Mouse (Mus musculus) cerebellum, postnatal 4 days (tissue): ENCODE data around the gene Rtkn.
"Not testable (repeated sequence)": the region's sequence is repeated elsewhere in the genome, so short reads cannot be mapped to it uniquely, and the experiment has no call there.

Source experiments
- DNase-seq, 2 experiments: peaks; one replicate each; pipeline ENCODE4 v3.0.0; 2022; ENCODE audit warnings: low spot score in 2 of 2, mixed read lengths in 1 of 2

Rtkn gene

DNA sequence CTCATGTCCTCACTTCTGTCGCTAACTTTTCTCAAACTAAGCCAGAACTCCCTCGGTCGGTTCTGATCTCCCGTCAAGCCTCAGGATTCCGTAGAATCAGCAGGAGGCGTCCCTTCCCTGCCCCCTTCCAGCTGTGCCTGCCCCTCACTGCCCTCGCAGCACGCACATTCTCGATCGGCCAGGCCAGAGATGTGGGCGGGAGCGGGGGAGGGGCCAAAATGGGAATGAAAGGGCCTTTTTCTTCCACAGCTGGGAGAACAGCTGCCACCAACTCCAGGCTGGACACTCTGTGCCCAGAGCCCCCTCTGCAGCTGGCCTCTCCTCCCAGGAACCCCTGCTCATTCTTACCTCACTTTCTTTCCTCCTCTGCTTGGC lies 2.3 kb downstream of the Rtkn start:
- DNase-seq = no peak

DNA sequence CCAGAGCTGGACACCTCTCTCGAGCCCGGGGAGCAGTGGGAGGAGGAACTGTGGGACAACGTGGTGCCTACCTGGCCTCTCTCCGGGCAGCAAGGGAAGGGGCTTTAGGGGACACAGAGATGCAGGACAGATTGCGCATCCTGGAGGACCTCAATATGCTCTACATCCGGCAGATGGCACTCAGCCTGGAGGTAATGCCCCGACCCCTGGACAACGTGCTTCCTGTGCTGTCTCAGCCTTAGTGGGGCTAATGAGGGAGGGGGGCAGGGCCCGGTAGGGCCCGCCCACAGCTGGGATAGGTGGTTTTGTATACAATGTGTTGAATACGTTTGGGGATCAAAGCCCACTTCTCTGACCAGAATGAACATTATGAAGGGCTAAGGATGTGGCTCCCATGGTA lies 2.8 kb downstream of the Rtkn start:
- DNase-seq = no peak

DNA sequence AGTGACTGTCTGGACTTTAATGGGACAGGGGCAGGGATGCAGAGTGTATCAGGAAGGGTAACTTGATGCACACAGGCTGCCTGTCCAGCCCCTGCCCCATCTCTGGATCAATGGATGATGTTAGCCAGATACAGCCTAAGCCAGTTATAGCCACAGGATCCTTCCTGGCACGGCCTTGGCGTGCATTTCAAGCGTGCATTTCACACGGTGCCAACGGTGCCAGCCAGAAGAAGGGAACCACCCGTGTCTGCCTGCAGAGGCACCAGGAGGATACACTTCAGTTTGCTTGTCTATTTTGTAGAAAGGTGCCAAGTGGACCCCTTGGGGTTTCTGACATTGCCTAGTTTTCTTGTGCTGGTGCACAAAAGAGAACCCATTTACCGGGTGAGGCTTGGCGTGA lies 4.8 kb downstream of the Rtkn start:
- DNase-seq = no peak

- DNase-seq = no peak
Measured at GRCm38 (mm10) chr6:83141636-83142035, 6.4 kb downstream of the Rtkn start.

- DNase-seq = no peak
Measured at GRCm38 (mm10) chr6:83142211-83142731, 7.0 kb downstream of the Rtkn start.

DNA sequence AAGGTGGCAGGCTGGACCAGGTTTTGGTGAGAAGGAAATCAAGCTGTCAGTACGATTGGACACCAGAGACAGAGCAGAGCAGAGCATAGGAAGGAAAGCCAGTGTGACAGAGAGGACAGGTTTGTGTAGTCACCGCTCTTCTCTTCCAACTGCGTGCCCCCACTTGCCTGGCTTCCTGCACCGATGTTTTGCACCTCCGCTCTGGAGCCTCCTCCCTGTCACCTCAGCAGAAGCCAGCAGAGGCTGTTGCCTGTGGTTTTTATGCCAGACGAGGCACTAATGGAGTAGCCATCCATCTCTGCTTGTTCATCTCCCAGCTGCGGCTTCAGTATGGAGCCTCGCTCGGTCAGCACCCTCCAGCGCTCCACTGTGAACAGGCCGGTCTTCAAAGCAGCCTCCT lies 7.6 kb downstream of the Rtkn start:
- DNase-seq = no peak

GRCm38 (mm10) chr6:83145209-83145608 lies 9.9 kb downstream of the Rtkn start:
- no peak for DNase-seq

GRCm38 (mm10) chr6:83145805-83146204 lies 10.5 kb downstream of the Rtkn start:
- DNase-seq = no peak

GRCm38 (mm10) chr6:83147280-83147679 lies 12.0 kb downstream of the Rtkn start:
- no peak for DNase-seq

DNA sequence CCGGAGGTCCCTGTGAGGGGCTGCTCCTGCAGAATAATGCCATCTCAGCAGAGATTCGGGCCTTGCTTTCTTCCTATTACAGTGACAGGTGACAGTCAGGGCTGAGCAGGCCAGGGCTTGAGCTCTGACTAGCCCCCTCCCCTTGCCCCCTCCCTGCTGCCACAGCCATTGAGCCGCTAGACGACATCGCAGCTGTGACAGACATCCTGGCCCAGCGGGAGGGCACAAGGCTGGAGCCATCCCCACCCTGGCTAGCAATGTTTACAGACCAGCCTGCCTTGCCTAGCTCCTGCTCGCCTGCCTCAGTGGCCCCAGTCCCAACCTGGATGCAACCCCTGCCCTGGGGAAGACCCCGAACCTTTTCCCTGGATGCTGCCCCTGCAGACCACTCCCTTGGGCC lies 16.5 kb downstream of the Rtkn start:
- no peak for DNase-seq

GRCm38 (mm10) chr6:83153038-83153437 lies 17.8 kb downstream of the Rtkn start:
- no peak for DNase-seq

DNA sequence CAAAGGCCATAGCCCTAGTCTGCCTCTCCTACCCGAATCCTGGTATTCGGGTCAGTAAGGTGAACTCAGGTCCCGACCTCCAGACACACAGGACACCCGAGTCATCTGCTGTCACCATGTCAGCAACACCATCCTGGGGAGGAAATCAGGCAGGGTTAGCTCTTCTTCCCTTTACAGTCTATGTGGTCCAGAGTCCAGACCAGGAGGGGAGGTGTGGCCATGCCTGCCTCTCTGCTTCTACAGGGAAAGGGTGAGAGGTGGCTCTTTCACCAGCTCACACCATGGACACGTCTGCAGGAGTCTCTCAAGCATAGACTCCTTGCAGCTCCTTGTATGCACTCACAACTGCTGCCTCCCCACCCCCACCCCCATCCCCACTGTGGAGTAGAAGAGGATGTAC lies 18.2 kb downstream of the Rtkn start:
- no peak for DNase-seq

GRCm38 (mm10) chr6:83155552-83156238 lies 20.4 kb downstream of the Rtkn start:
- DNase-seq = peak in 1 of 2 experiments; percentile 35

DNA sequence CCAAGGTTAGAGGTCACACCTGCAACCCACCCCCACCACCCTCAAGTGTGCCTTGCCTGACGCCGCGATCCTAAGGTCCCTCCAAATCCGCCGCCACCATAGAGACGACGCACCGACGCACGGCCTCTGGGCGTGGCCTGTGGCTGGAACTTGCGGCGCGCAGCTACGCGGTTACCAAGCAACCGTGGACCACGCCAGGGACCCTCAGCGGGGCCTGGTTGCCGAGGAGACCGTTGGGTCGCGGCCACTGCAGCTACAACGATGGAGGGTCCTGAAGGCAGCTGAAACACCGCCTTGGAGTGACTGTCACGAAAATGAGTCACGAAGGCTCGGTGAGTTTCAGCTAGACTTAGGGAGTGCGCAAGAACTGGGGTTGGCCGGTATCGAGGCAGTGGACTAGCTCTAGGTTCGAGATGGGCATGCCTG lies 21.0 kb downstream of the Rtkn start, which contains the start of the genes Wdr54 and 1700003E16Rik:
Gene Wdr54, minus strand, starts transcription at position 139 of the 426 bp plus-strand sequence.
Gene 1700003E16Rik, plus strand, starts transcription at position 146 of the 426 bp plus-strand sequence.
- DNase-seq = peak; percentile 61 to 79

DNA sequence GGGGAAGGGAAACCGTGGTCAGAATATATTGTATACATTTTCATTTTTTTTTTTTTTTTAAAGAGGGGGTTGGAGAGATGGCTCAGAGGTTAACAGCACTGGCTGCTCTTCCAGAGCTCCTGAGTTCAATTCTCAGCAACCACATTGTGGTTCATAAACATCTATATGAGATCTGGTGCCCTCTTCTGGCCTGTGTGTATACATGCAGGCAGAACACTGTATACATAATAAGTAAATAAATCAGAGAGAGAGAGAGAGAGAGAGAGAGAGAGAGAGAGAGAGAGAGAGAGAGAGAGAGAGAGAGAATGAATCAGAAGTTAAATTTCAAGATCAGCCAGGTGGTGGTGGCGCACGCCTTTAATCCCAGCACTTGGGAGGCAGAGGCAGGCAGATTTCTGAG lies 24.2 kb downstream of the Rtkn start:
- DNase-seq = not testable (repeated sequence)

DNA sequence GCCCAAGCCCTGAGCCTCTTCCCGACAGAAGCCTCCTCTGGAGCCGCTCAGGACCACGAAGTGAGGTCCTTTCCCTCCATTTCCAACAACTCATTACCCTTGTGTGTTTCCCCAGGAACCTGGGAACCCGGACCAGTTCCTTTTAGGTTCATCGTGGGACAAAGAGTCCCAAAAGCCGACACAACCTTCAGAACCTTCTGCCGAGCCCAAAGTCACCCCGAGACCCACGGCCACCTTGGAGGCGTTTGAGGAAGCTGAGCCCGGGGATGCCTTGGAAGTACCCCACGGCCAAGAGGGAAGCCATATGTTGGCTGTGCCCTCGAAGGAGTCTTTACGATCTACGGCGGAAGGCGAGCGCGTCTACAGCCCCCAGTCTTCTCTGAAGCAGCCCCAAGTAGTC lies 26.2 kb downstream of the Rtkn start:
- DNase-seq = no peak

DNA sequence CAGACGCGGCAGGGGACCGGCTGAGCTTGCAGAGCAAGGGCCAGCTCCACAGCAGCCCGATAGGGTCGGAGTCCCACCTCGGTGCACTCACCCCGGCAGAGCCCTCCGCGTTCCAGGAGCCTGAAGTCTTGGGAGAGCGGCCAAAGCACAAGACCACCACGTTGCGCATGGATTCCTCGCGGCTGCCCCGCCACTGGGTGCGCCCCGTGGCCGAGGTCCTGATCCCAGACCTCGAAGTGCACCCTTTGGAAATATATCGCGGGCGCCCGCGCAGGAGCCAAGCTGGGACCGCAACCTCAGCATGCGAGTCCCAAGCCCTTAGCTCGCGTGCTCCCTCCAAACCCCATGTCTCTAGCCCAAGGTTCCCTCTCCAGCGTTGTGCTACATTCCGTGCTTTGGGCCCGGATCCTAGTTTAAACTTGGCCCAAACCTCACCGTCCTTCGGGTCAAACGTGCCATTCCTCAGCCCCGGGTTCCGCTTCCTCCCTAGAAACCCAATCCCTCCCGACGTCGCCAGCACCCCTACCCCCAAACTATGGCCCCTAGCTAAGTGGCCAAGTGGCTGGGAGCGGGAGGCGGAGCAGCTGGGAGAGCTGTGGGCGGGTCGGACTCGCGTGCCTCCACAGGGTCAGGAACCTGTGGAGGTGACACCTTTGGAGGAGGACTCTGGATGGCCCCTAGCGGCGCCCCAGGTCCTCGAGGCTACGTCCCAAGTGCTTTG lies 26.8 kb downstream of the Rtkn start:
- DNase-seq = no peak

- DNase-seq = peak in 1 of 2 experiments; percentile 65
Measured at GRCm38 (mm10) chr6:83162701-83163100, 27.4 kb downstream of the Rtkn start.

- no peak for DNase-seq
Measured at GRCm38 (mm10) chr6:83165026-83165606, 29.9 kb downstream of the Rtkn start.

GRCm38 (mm10) chr6:83165607-83166242 lies 30.5 kb downstream of the Rtkn start, which contains the start of gene Dctn1:
Gene Dctn1 (plus strand): TSS chr6:83165920.
- DNase-seq = peak; percentile 82 to 93

- no peak for DNase-seq
Measured at GRCm38 (mm10) chr6:83166243-83166630, 31.0 kb downstream of the Rtkn start.

DNA sequence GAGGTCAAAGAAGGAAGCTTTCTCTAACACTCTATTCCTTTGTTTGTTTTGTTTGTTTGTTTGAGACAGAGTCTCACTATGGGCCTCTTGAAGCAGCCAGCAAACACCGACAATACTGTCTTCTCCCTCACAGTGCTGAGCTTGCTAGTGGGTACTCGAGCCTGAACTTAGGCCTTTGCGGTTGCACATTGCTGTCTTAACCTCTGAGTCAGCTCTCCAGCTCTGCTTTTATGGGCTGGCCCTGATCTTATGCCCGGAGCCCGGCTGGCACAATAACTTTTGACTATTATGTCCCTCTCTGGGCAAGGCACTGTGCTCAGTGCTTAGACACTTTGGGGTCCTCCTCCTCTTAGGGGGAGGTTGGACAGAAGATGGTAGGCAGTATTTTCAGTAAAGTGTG lies 34.6 kb downstream of the Rtkn start:
- DNase-seq = no peak
